Mouse (Mus musculus) adrenal gland, adult 8-10 months (tissue): Measurements from ENCODE around the gene Skint5. TPM values are rescaled to one million over a fixed set of nuclear protein-coding genes. Genes with fewer than 3 reads are reported as not detected.
"Not testable (repeated sequence)": the region's sequence is repeated elsewhere in the genome, so short reads cannot be mapped to it uniquely, and the experiment has no call there.

Experiments used
- DNase-seq: peaks from one replicate; pipeline ENCODE4 v3.0.0; 2022
- total RNA-seq, 4 experiments: library from RNA; stranded (reverse); gene quantifications; 2 replicates each; pipeline ENCODE4 v1.2.4; 2022

Gene Skint5
- under 1 TPM in 2 of 4 experiments, not detected in 2; 0.07 to 0.08 TPM for total RNA-seq

DNA sequence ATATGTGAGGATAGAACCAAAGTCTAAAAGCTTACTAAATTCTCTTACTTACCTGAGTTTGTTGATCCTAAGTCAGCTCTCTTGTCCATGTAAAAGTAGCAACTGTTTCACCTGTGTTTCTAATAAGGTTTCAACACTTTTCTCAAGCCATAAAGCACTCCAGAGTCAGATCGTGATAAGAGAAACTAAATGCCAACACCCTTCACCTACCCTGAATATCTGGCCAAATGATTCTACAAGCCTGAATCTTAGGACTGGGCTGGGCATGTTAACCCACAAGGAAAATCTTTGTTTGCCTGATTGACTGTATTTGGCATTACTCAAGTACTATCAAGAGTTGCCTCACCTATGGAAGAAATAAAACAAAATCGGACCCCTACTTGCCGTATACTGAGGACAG lies at the start of gene Skint5:
TSS of gene Skint5 (minus strand) at position 101 of the 400 bp plus-strand sequence.
- no peak for DNase-seq

DNA sequence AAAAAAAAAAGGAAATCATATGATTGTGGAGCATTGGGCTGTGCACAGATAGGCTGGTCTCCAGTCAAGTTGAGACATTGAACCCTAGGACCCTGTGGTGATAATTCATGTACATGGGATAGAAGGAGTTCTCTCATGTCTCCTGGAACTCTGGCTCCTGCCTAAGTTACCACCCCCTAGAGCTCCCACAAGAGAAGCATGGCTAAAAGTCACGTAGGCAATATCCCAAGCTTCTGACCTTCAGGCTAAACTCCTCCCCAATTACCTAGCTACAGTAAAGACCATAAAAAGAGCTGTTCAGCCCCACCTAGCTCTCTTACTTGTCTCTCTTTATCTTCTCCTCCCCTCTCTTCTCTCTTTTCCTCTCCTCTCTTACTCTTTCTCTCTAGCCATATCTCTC lies 42.0 kb downstream of the Skint5 start:
- no peak for DNase-seq

DNA sequence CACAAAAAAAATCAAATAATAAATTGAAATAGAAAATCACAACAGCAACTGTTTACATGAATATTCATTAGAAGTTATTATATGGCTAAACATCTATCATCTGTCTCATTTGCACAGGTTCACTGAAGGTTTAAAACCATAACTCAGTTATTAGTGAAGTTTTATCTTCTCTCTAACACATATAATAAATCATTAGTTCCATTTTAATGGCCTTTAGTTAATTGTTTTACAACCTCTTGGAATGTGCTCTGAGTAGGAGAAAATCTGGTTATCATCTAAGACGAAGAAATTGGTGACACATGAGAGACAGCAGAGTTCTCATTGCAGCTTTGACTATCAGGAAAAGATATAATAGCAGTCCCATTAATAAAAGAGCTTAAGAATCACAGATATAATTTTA lies 235.1 kb downstream of the Skint5 start:
- DNase-seq, result no peak

DNA sequence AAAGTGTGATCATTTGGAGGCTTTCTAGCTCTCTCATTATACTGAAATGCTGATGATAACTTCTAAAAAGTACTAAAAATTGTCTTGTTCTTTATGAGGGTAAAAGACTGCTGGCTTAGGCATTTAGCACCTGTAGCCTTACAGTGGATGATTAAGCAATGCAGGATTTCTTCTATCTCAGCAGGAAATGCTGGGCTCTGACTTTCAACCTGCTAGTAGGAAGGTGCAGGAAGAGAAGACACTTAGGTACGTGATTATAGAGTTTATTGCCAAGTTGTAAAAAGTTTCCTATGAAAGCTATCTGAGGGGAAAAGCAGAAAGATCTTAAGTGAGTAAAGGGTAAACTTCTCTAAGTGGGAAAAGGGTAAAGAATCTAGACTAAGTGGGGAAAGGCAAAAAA lies 235.6 kb downstream of the Skint5 start:
- DNase-seq, result no peak

DNA sequence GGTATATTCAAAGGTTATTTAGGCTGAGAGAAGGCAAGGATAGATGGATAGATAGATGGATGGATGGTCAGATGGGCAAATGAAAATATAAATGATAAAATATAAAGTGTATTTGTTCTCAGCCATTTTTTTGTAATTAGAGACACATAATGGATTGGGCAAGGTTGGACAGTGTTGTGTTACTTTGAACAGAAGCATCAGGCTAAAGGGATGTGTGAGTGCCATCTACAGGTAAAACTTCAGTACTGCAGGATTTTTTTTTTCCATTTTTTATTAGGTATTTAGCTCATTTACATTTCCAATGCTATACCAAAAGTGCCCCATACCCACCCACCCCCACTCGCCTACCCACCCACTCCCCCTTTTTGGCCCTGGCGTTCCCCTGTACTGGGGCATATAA lies 551.1 kb downstream of the Skint5 start:
- DNase-seq, result not testable (repeated sequence)

Other genes with a start within 250 kb of the Skint5 start
- not detected for gene Skint11, start 163.9 kb upstream of the Skint5 start, total RNA-seq